Mouse (Mus musculus) stomach, embryonic 15.5 days (tissue): ENCODE measurements at regions not wholly inside any gene's neighbourhood (a gene's known extent, or its start where the extent isn't known, plus 50 kb on each side); places are given as distances from the start of the nearest gene placed in this dataset.

Experiments used
- ATAC-seq: fragments of 200-750 bp; cut with Nextera tagmentation; 2 replicates; pipeline ENCODE4 v1.8.0; 2017; ENCODE audit warnings: low read depth, moderate number of reproducible peaks, moderate TSS enrichment; ENCODE audit not compliant: insufficient read depth, low FRiP score
- H3K27ac ChIP-seq: fragments of 300-500 bp; sonication (generic); 2 replicates; pipeline ENCODE4 v1.5.1; 2015; ENCODE audit warnings: mild to moderate bottlenecking, inconsistent platforms
- H3K27me3 ChIP-seq: fragments of 300-500 bp; sonication (generic); replicated peaks from 2 replicates; pipeline ENCODE4 v1.6.1; 2015; ENCODE audit warnings: inconsistent platforms
- H3K36me3 ChIP-seq: fragments of 300-500 bp; sonication (generic); 2 replicates; pipeline ENCODE4 v1.6.1; 2015; ENCODE audit warnings: inconsistent platforms
- H3K4me1 ChIP-seq: fragments of 300-500 bp; sonication (generic); 2 replicates; pipeline ENCODE4 v1.6.1; 2015; ENCODE audit warnings: inconsistent platforms
- H3K4me2 ChIP-seq: fragments of 300-500 bp; sonication (generic); 2 replicates; pipeline ENCODE4 v1.6.1; 2015; ENCODE audit warnings: mild to moderate bottlenecking, inconsistent platforms
- H3K4me3 ChIP-seq: fragments of 300-500 bp; sonication (generic); replicated peaks from 2 replicates; pipeline ENCODE4 v1.5.1; 2015; ENCODE audit warnings: inconsistent platforms
- H3K9ac ChIP-seq: fragments of 300-500 bp; sonication (generic); 2 replicates; pipeline ENCODE4 v1.6.1; 2015; ENCODE audit warnings: inconsistent platforms
- H3K9me3 ChIP-seq: fragments of 300-500 bp; sonication (generic); 2 replicates; pipeline ENCODE4 v1.6.1; 2016; ENCODE audit warnings: inconsistent platforms
- WGBS: fragments of 180-500 bp; shearing (Covaris S2); methylation state at CpG from one replicate; pipeline ENCODE4 v1.1.7; 2015; 5-methylcytosine and 5-hydroxymethylcytosine counted together

GRCm38 (mm10) chr5:33548800-33549199, 80.6 kb downstream of the Fam53a start:
- Histone ChIP-seq H3K9me3 (no peaks in the 10 kb centered on the region), H3K36me3 (no peaks in the 10 kb centered on the region), H3K27ac (no peak overlapping the region), H3K4me2 (no peak overlapping the region), H3K4me3 (no peak overlapping the region), H3K4me1 (no peaks in the 10 kb centered on the region), H3K27me3 (0 out of 2 replicates have a peak, but pooled peaks cover 4% of the 10 kb centered on the region), H3K9ac (no peak overlapping the region)
- WGBS: 65% methylated on average over 2 of the region's 2 CpGs
- ATAC-seq: no peak

- no peak for ATAC-seq
- Histone ChIP-seq H3K27me3 (peaks cover 23% of the 10 kb centered on the region), H3K4me2 (no peak overlapping the region), H3K27ac (no peak overlapping the region), H3K4me3 (no peak overlapping the region), H3K4me1 (no peaks in the 10 kb centered on the region), H3K9ac (no peak overlapping the region), H3K36me3 (no peaks in the 10 kb centered on the region), H3K9me3 (no peaks in the 10 kb centered on the region)
- 23% methylated on average over 5 of the region's 5 CpGs for WGBS
These were observed 86.1 kb downstream of the Fam53a start for GRCm38 (mm10) chr5:33543372-33543771.

GRCm38 (mm10) chr5:33542643-33543042, 86.8 kb downstream of the Fam53a start:
- Histone ChIP-seq H3K9ac (no peak overlapping the region), H3K36me3 (no peaks in the 10 kb centered on the region), H3K27ac (no peak overlapping the region), H3K4me2 (no peak overlapping the region), H3K4me1 (no peaks in the 10 kb centered on the region), H3K27me3 (peaks cover 25% of the 10 kb centered on the region), H3K4me3 (no peak overlapping the region), H3K9me3 (no peaks in the 10 kb centered on the region)
- ATAC-seq: no peak
- WGBS: 92% methylated on average over 3 of the region's 3 CpGs

- WGBS: 77% methylated on average over 11 of the region's 11 CpGs
- no peak overlapping the region for H3K4me3 ChIP-seq
- no peak overlapping the region for H3K9ac ChIP-seq
- H3K4me2 ChIP-seq: no peak overlapping the region
- no peaks in the 10 kb centered on the region for H3K36me3 ChIP-seq
- ATAC-seq: no peak
- H3K27ac ChIP-seq: no peak overlapping the region
- H3K27me3 ChIP-seq: peaks cover 31% of the 10 kb centered on the region
- H3K9me3 ChIP-seq: no peaks in the 10 kb centered on the region
- H3K4me1 ChIP-seq: no peaks in the 10 kb centered on the region
These were observed 87.4 kb downstream of the Fam53a start for GRCm38 (mm10) chr5:33542000-33542554.

GRCm38 (mm10) chr5:33540259-33540658, 89.2 kb downstream of the Fam53a start:
- no peak for ATAC-seq
- Histone ChIP-seq H3K27ac (no peak overlapping the region), H3K4me1 (no peaks in the 10 kb centered on the region), H3K4me3 (no peak overlapping the region), H3K9ac (no peak overlapping the region), H3K27me3 (peaks cover 33% of the 10 kb centered on the region), H3K4me2 (no peak overlapping the region), H3K9me3 (no peaks in the 10 kb centered on the region), H3K36me3 (no peaks in the 10 kb centered on the region)
- WGBS: 44% methylated on average over 23 of the region's 23 CpGs

GRCm38 (mm10) chr5:33537429-33537828, 92.0 kb downstream of the Fam53a start:
- no peak overlapping the region for H3K9ac ChIP-seq
- WGBS: 18% methylated on average over 8 of the region's 8 CpGs
- H3K27ac ChIP-seq: no peak overlapping the region
- H3K27me3 ChIP-seq: peaks cover 41% of the 10 kb centered on the region
- H3K4me2 ChIP-seq: no peak overlapping the region
- peaks cover 6% of the 10 kb centered on the region; the same call in 1 of the 2 replicates for H3K4me1 ChIP-seq
- no peaks in the 10 kb centered on the region for H3K9me3 ChIP-seq
- H3K36me3 ChIP-seq: no peaks in the 10 kb centered on the region
- no peak overlapping the region for H3K4me3 ChIP-seq
- ATAC-seq: no peak

- peaks cover 41% of the 10 kb centered on the region for H3K27me3 ChIP-seq
- no peak overlapping the region for H3K9ac ChIP-seq
- no peak overlapping the region for H3K4me2 ChIP-seq
- 49% methylated on average over 4 of the region's 4 CpGs for WGBS
- no peaks in the 10 kb centered on the region for H3K36me3 ChIP-seq
- H3K9me3 ChIP-seq: no peaks in the 10 kb centered on the region
- no peak for ATAC-seq
- H3K4me1 ChIP-seq: peaks cover 6% of the 10 kb centered on the region; the same call in 1 of the 2 replicates
- H3K4me3 ChIP-seq: no peak overlapping the region
- no peak overlapping the region for H3K27ac ChIP-seq
These were observed 92.4 kb downstream of the Fam53a start for GRCm38 (mm10) chr5:33537017-33537416.

GRCm38 (mm10) chr5:33536261-33536660, 93.2 kb downstream of the Fam53a start:
- H3K4me1 ChIP-seq: peaks cover 6% of the 10 kb centered on the region; the same call in 1 of the 2 replicates

GRCm38 (mm10) chr5:33535145-33536010, 94.1 kb downstream of the Fam53a start:
- H3K4me3 ChIP-seq: peak overlapping the region; percentile 8; the same call in 1 of the 2 replicates
- H3K9ac ChIP-seq: no peak overlapping the region
- ATAC-seq: no peak
- peaks cover 6% of the 10 kb centered on the region; the same call in 1 of the 2 replicates for H3K4me1 ChIP-seq
- WGBS: 17% methylated on average over 21 of the region's 21 CpGs
- peaks cover 37% of the 10 kb centered on the region for H3K27me3 ChIP-seq
- H3K36me3 ChIP-seq: no peaks in the 10 kb centered on the region
- H3K4me2 ChIP-seq: peak overlapping the region; percentile 34
- no peak overlapping the region for H3K27ac ChIP-seq
- H3K9me3 ChIP-seq: no peaks in the 10 kb centered on the region

More at GRCm38 (mm10) chr5:33536261-33536660, 93.2 kb downstream of the Fam53a start:
- 79% methylated on average over 4 of the region's 4 CpGs for WGBS
- Histone ChIP-seq H3K9me3 (no peaks in the 10 kb centered on the region), H3K4me2 (no peak overlapping the region), H3K9ac (no peak overlapping the region), H3K27me3 (peaks cover 41% of the 10 kb centered on the region), H3K36me3 (no peaks in the 10 kb centered on the region), H3K27ac (no peak overlapping the region), H3K4me3 (no peak overlapping the region)
- no peak for ATAC-seq

GRCm38 (mm10) chr5:33534345-33534744, 95.1 kb downstream of the Fam53a start:
- peaks cover 13% of the 10 kb centered on the region; the same call in 1 of the 2 replicates for H3K4me1 ChIP-seq
- H3K27ac ChIP-seq: no peak overlapping the region
- no peak overlapping the region for H3K4me3 ChIP-seq
- H3K36me3 ChIP-seq: no peaks in the 10 kb centered on the region
- H3K9me3 ChIP-seq: no peaks in the 10 kb centered on the region
- WGBS: 7% methylated on average over 13 of the region's 13 CpGs
- peaks cover 27% of the 10 kb centered on the region for H3K27me3 ChIP-seq
- H3K9ac ChIP-seq: no peak overlapping the region
- no peak for ATAC-seq
- peak overlapping the region; percentile 34 for H3K4me2 ChIP-seq

GRCm38 (mm10) chr5:33533185-33533584, 96.2 kb downstream of the Fam53a start:
- ATAC-seq: no peak
- WGBS: 90% methylated on average over 4 of the region's 4 CpGs
- H3K27me3 ChIP-seq: peaks cover 22% of the 10 kb centered on the region

GRCm38 (mm10) chr5:33531263-33531662, 97.5 kb upstream of the Nkx1-1 start:
- H3K9me3 ChIP-seq: no peaks in the 10 kb centered on the region
- WGBS: 89% methylated on average over 1 of the region's 1 CpGs
- H3K4me2 ChIP-seq: no peak overlapping the region
- no peak overlapping the region for H3K9ac ChIP-seq
- no peak for ATAC-seq
- H3K27me3 ChIP-seq: peaks cover 14% of the 10 kb centered on the region
- no peak overlapping the region for H3K27ac ChIP-seq
- peaks cover 16% of the 10 kb centered on the region; the same call in 1 of the 2 replicates for H3K4me1 ChIP-seq
- no peak overlapping the region for H3K4me3 ChIP-seq
- no peaks in the 10 kb centered on the region for H3K36me3 ChIP-seq

More at GRCm38 (mm10) chr5:33533185-33533584, 96.2 kb downstream of the Fam53a start:
- no peak overlapping the region for H3K27ac ChIP-seq
- H3K9ac ChIP-seq: no peak overlapping the region
- no peak overlapping the region for H3K4me2 ChIP-seq
- no peak overlapping the region for H3K4me3 ChIP-seq
- no peaks in the 10 kb centered on the region for H3K36me3 ChIP-seq
- no peaks in the 10 kb centered on the region for H3K9me3 ChIP-seq
- H3K4me1 ChIP-seq: peaks cover 16% of the 10 kb centered on the region; the same call in 1 of the 2 replicates
